In the genomic region with DNA sequence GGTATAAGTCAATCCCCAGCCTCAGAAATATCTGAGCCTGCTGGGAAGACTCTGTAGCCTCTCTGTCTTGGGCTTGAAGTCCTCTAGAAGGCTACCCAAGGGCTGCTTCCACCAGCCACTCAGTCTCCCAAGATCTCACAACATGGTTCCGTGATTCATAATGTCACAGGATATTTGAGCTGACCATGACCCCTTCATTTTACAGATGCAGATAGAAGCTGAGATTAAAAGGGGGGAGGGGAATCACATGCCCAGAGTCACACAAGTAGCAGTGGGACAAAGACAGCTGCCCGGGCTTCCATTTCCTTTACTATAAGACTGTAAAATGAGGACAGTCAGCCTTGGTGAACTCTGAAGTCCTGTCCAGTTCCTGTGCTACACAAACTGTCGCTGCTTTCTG, we compare ENCODE assay signal across 18 mouse cellular contexts. TPM values are rescaled to one million over a fixed set of nuclear protein-coding genes. Genes with fewer than 3 reads are reported as not detected.
"Had no signal": no experiment of that assay in that cellular context is flagged by ENCODE, and none has a peak within 500 bp of the region (broad histone marks: within the 10 kb centered on the region; RNA-seq: fewer than 3 reads in every experiment).

No protein-coding gene starts in this region.

- H3K4me2 ChIP-seq: kidney, embryonic 15.5 days; limb, embryonic 12.5 days; limb, embryonic 15.5 days; liver, embryonic 11.5 days; lung, embryonic 15.5 days; midbrain, embryonic 12.5 days; midbrain, embryonic 15.5 days; neural tube, embryonic 13.5 days had no signal

- H3K27ac ChIP-seq: kidney, embryonic 15.5 days; limb, embryonic 12.5 days; limb, embryonic 15.5 days; liver, embryonic 14.5 days; lung, embryonic 15.5 days; midbrain, embryonic 12.5 days; midbrain, embryonic 15.5 days; neural tube, embryonic 13.5 days; stomach, postnatal 0 days had no signal

- H3K36me3 ChIP-seq: kidney, embryonic 15.5 days; limb, embryonic 12.5 days; limb, embryonic 15.5 days; lung, embryonic 15.5 days; midbrain, embryonic 12.5 days; midbrain, embryonic 15.5 days; neural tube, embryonic 13.5 days had no signal

- H3K9me3 ChIP-seq: kidney, embryonic 15.5 days; limb, embryonic 12.5 days; limb, embryonic 15.5 days; lung, embryonic 15.5 days; midbrain, embryonic 12.5 days; midbrain, embryonic 15.5 days; neural tube, embryonic 13.5 days had no signal

- H3K9ac ChIP-seq: kidney, embryonic 15.5 days; limb, embryonic 12.5 days; limb, embryonic 15.5 days; liver, embryonic 14.5 days; lung, embryonic 15.5 days; midbrain, embryonic 12.5 days; midbrain, embryonic 15.5 days; neural tube, embryonic 13.5 days had no signal

- H3K4me3 ChIP-seq: kidney, embryonic 15.5 days; limb, embryonic 12.5 days; limb, embryonic 15.5 days; lung, embryonic 15.5 days; midbrain, embryonic 12.5 days; midbrain, embryonic 15.5 days; myocyte; neural tube, embryonic 13.5 days had no signal

- DNase-seq: kidney, adult 2 months; kidney, postnatal 10 days; kidney, postnatal 4 days; left cerebral cortex, postnatal 4 days; lung, postnatal 10 days; thymus, adult 2 months; thymus, postnatal 14 days had no signal

- ATAC-seq: midbrain, embryonic 15.5 days had no signal

RNA-seq across cellular contexts. Expression of gene Kcne3, which starts 5.3 kb away (rescaled TPM):
- polyA plus RNA-seq: myocyte had no signal
